Mouse (Mus musculus) forebrain, embryonic 15.5 days (tissue): ENCODE measurements at regions not wholly inside any gene's neighbourhood (a gene's known extent, or its start where the extent isn't known, plus 50 kb on each side); places are given as distances from the start of the nearest gene placed in this dataset.
A peak's percentile ranks its signal among the peaks of the same experiment; 100 is the strongest.

Source experiments
- ATAC-seq: fragments of 200-750 bp; cut with Nextera tagmentation; replicated peaks from 2 replicates; pipeline ENCODE4 v1.8.0; 2017; ENCODE audit warnings: mild to moderate bottlenecking, moderate TSS enrichment, moderate library complexity
- H3K27ac ChIP-seq: fragments of 300-500 bp; sonication (generic); replicated peaks from 2 replicates; pipeline ENCODE4 v1.5.1; 2015; ENCODE audit warnings: mild to moderate bottlenecking, inconsistent platforms
- H3K27me3 ChIP-seq: fragments of 300-500 bp; sonication (generic); 2 replicates; pipeline ENCODE4 v1.6.1; 2015; ENCODE audit warnings: inconsistent platforms
- H3K36me3 ChIP-seq: fragments of 300-500 bp; sonication (generic); 2 replicates; pipeline ENCODE4 v1.6.1; 2015; ENCODE audit warnings: mild to moderate bottlenecking, inconsistent platforms
- H3K4me1 ChIP-seq: fragments of 300-500 bp; sonication (generic); 2 replicates; pipeline ENCODE4 v1.6.1; 2015; ENCODE audit warnings: inconsistent platforms
- H3K4me2 ChIP-seq: fragments of 300-500 bp; sonication (generic); replicated peaks from 2 replicates; pipeline ENCODE4 v1.6.1; 2015; ENCODE audit warnings: mild to moderate bottlenecking, inconsistent platforms
- H3K4me3 ChIP-seq: fragments of 300-500 bp; sonication (generic); 2 replicates; pipeline ENCODE4 v1.5.1; 2015; ENCODE audit warnings: mild to moderate bottlenecking, inconsistent platforms
- H3K9ac ChIP-seq: fragments of 300-500 bp; sonication (generic); replicated peaks from 2 replicates; pipeline ENCODE4 v1.6.1; 2015; ENCODE audit warnings: mild to moderate bottlenecking, inconsistent platforms
- H3K9me3 ChIP-seq: fragments of 300-500 bp; sonication (generic); 2 replicates; pipeline ENCODE4 v1.6.1; 2016; ENCODE audit warnings: inconsistent platforms
- WGBS: fragments of 180-500 bp; shearing (Covaris S2); methylation state at CpG from one replicate; pipeline ENCODE4 v1.1.7; 2015; ENCODE audit warnings: mixed read lengths; 5-methylcytosine and 5-hydroxymethylcytosine counted together

DNA sequence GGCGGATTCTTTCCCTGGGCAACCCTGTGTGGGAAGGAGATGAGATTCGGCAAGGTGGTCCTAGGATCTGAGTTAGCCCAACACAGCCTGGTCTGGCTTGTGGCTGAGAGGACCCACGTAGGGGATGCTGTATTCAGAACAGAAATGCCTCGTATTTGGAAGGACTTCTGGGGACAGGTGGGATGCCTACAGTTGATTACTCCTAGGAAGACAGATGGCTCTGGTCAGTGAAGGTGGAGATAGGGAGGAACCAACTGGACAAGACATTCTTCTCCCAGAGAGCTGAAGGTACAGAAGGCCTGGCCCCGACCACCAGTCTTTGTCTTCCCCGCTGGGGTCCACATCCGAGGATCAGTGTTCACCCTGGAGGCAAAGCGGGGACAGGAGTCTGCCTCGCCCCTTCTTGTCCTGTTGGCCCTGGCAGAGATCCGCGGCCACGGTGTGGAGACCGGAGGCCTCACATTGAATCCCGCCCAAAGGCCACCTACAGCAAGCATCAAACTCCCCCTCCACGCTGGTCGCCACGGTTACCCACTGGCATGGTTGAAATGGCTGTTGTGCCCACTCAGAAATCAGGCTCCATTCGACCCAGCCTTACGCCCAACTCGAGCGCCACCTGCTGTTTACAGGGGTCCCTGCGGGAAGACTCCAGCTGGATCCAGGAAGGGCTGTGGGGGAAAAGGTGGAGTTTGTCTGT, 182.4 kb downstream of the Cdc5l start:
- WGBS = 24% methylated on average over 22 of the region's 22 CpGs
- Histone ChIP-seq H3K27me3 (no peaks in the 10 kb centered on the region), H3K36me3 (no peaks in the 10 kb centered on the region), H3K27ac (no peak overlapping the region), H3K4me2 (peak overlapping the region; percentile 33), H3K9me3 (no peaks in the 10 kb centered on the region), H3K4me3 (peak overlapping the region; percentile 19; the same call in 1 of the 2 replicates), H3K4me1 (no peaks in the 10 kb centered on the region), H3K9ac (no peak overlapping the region)
- peak; percentile 76 for ATAC-seq

DNA sequence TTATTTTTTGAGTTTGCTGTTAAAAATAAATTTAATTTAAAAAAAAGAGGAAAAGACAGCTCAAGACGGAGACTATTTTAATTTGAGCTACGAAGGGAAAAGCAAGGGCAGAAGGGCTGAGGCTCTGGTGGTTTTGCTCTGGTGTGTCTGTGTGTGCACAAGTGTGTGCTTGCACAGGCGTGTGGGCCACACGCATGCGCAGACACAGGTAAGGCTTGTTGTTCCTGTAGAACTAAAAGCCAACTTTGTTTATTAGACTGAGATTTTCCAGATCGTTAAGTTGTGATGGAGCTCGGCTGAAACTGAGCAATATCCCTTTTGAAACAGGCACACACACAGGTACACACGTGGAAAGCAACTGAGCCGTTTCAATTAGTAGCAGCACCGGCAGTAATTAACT, 183.1 kb downstream of the Cdc5l start:
- WGBS = 60% methylated on average over 10 of the region's 10 CpGs
- no peak for ATAC-seq
- no peak overlapping the region for H3K4me2 ChIP-seq
- H3K9ac ChIP-seq = no peak overlapping the region
- no peaks in the 10 kb centered on the region for H3K36me3 ChIP-seq
- H3K27ac ChIP-seq = no peak overlapping the region
- no peaks in the 10 kb centered on the region for H3K4me1 ChIP-seq
- no peaks in the 10 kb centered on the region for H3K9me3 ChIP-seq
- H3K27me3 ChIP-seq = no peaks in the 10 kb centered on the region
- no peak overlapping the region for H3K4me3 ChIP-seq

DNA sequence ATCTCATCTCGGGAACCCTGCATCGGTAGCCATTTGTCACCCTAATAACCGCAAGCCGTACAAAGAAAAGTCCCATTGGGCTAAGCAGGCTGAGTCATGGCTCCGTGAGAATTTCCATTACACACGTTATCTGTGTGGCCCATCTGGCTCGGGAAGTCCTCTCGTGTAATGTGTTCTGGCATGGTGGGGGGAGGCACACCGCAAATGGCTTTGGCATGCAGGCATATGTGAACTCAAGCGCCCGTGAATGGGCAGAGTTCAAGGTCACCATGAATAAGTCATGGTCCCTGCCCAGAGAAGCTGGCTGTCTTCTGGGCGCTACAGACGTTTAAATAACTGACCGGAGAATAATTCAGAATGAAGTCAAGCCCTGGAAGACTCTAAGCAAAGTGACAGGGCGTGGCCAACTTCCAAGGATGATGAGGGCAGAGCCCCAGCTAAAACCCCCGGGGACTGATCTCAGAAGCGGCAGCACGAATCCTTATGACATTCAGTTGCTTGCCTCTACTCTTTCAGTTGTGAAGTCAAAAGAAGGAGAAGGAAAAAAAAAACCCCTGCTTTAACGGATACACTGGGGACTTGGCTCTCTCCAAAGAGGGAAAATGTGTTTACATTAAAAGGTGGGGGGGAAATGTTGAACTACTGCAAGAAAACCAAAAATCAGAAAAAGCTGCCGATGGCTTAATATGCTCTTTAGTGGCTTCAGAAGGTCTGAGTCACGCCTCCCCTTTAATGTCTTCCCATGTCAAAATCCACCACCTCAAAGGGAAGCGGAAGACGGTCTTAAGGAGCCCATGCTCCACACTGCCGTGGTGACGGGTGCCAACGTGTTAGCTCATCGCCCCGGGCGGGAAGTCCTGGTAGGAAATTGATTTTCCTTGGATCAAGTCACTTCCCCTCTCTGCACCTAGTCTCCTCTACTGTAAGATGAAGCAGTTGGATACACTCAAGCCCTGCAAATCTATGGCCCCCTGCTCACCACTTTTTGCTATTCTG, 186.1 kb downstream of the Cdc5l start:
- H3K4me3 ChIP-seq = no peak overlapping the region
- H3K4me2 ChIP-seq = no peak overlapping the region
- H3K27ac ChIP-seq = no peak overlapping the region
- H3K4me1 ChIP-seq = no peaks in the 10 kb centered on the region
- 88% methylated on average over 29 of the region's 29 CpGs for WGBS
- no peaks in the 10 kb centered on the region for H3K9me3 ChIP-seq
- H3K9ac ChIP-seq = no peak overlapping the region
- ATAC-seq = no peak
- H3K36me3 ChIP-seq = no peaks in the 10 kb centered on the region
- H3K27me3 ChIP-seq = no peaks in the 10 kb centered on the region

DNA sequence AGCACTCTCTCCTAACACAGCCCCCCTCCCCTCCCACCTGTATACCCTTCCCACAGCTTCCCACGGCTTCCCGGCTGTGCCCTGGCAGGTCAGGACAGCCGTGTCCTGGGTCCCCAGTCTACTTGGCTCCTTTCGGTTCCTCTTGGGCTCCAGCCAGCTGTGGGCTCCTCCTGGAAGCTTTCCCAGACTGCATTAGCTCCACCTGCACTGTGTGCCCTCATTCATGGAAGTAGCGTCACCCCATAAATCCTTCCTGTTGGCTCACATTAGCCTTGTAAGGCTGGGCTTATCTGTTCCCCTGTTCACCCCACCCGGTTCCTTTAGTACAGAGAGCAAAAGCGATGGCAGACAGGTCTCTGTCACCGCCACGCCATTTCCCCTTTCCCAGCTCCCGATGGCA, 188.7 kb downstream of the Cdc5l start:
- no peaks in the 10 kb centered on the region for H3K9me3 ChIP-seq
- ATAC-seq = peak; percentile 51; the same call in 1 of the 2 replicates
- 70% methylated on average over 10 of the region's 10 CpGs for WGBS
- H3K9ac ChIP-seq = no peak overlapping the region
- H3K27ac ChIP-seq = no peak overlapping the region
- H3K36me3 ChIP-seq = no peaks in the 10 kb centered on the region
- H3K4me1 ChIP-seq = no peaks in the 10 kb centered on the region
- no peaks in the 10 kb centered on the region for H3K27me3 ChIP-seq
- H3K4me3 ChIP-seq = no peak overlapping the region
- H3K4me2 ChIP-seq = no peak overlapping the region

DNA sequence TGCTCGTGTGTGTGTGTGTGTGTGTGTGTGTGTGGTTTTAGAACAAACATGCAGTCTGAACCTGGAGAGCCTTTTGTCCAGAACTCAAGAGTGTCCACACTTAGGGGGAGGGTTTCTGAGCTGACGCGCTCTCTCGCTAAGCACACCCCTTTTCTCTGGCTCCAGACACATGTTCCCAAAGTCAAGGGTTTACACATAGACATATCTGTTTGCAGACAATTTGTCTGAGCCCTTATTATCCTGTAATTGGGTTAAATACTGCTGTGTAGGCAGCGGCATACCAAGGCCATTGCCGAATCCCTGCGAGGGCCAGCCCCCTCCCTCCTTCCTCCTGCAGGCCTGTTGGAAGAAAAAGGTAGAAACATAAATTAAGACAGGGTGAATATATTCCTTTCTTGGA, 190.4 kb downstream of the Cdc5l start:
- H3K27ac ChIP-seq = no peak overlapping the region
- no peak overlapping the region for H3K4me3 ChIP-seq
- H3K27me3 ChIP-seq = no peaks in the 10 kb centered on the region
- H3K4me1 ChIP-seq = no peaks in the 10 kb centered on the region
- ATAC-seq = no peak
- H3K4me2 ChIP-seq = no peak overlapping the region
- 50% methylated on average over 7 of the region's 7 CpGs for WGBS
- H3K36me3 ChIP-seq = no peaks in the 10 kb centered on the region
- H3K9me3 ChIP-seq = no peaks in the 10 kb centered on the region
- no peak overlapping the region for H3K9ac ChIP-seq

DNA sequence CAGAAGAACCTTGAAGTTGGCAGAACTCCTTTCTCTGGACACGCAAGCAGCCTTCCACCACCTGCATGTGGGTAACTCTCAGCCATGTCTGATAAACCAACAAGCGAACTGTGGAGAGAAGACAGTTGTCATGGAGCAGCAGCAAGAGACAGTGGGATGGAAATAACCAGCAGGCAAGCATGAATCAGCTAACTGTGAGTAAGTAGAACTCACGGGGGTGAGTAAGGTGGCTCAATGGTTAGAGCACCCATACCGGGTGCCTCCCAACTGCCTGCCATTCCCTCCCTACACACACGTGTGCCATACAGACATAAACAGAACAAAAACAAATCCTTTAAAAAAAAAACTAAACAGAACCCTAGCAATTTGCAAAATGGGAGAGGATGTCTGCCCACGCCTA, 191.5 kb downstream of the Cdc5l start:
- no peak overlapping the region for H3K9ac ChIP-seq
- no peaks in the 10 kb centered on the region for H3K9me3 ChIP-seq
- H3K4me1 ChIP-seq = no peaks in the 10 kb centered on the region
- no peak overlapping the region for H3K4me3 ChIP-seq
- H3K27me3 ChIP-seq = no peaks in the 10 kb centered on the region
- WGBS = 90% methylated on average over 6 of the region's 6 CpGs
- no peak for ATAC-seq
- no peaks in the 10 kb centered on the region for H3K36me3 ChIP-seq
- no peak overlapping the region for H3K4me2 ChIP-seq
- H3K27ac ChIP-seq = no peak overlapping the region

DNA sequence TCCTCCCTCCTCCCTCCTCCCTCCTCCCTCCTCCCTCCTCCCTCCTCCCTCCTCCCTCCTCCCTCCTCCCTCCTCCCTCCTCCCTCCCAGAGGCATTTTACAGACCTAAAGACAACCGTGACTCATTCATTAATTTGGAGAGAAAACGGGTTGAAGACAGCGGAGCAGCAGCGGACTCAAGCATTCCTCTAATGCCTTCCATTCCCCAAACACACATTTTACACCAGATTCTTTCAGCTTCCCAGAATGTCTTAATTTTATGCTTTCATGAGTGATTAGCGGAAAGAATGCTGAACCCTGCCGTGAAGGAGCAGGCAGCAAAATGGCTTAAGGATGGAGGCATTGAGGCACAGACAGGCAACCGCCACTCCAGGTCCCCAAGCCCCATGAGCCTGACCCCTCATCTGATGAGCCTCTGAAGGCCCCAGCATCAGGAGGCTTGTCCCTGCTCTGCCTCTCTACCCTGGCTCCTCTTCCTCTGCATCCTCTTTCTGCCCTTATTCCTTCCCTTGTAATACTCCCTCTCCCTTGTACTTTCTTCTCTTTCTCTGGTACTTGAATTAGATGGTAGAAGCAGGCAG, 192.5 kb downstream of the Cdc5l start:
- Histone ChIP-seq H3K9me3 (no peaks in the 10 kb centered on the region), H3K36me3 (no peaks in the 10 kb centered on the region), H3K9ac (no peak overlapping the region), H3K4me1 (no peaks in the 10 kb centered on the region), H3K27me3 (no peaks in the 10 kb centered on the region), H3K4me2 (no peak overlapping the region), H3K27ac (no peak overlapping the region), H3K4me3 (no peak overlapping the region)
- 29% methylated on average over 7 of the region's 7 CpGs for WGBS
- ATAC-seq = no peak

DNA sequence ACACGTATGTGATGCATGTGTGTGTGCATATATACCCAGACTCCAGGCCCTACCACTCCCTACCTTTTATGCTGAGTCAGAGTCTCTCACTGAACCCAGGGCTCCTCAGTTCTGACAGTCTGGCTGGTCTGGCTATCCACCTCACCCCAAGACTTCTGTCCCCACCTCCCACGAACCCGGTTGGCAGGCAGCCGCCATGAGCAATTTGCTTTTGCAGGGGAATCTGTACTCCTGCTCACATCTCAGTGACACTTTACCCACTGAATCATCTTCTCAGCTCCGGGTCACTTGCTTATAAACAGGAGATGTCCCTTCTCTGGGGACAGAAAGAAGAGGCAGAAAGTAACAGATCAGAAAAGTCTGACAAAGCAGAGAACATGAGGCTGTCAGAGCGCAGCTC, 193.0 kb downstream of the Cdc5l start:
- 71% methylated on average over 6 of the region's 6 CpGs for WGBS
- no peaks in the 10 kb centered on the region for H3K27me3 ChIP-seq
- no peaks in the 10 kb centered on the region for H3K9me3 ChIP-seq
- no peaks in the 10 kb centered on the region for H3K4me1 ChIP-seq
- no peaks in the 10 kb centered on the region for H3K36me3 ChIP-seq
- H3K9ac ChIP-seq = no peak overlapping the region
- no peak overlapping the region for H3K4me2 ChIP-seq
- no peak overlapping the region for H3K27ac ChIP-seq
- no peak for ATAC-seq
- H3K4me3 ChIP-seq = no peak overlapping the region

DNA sequence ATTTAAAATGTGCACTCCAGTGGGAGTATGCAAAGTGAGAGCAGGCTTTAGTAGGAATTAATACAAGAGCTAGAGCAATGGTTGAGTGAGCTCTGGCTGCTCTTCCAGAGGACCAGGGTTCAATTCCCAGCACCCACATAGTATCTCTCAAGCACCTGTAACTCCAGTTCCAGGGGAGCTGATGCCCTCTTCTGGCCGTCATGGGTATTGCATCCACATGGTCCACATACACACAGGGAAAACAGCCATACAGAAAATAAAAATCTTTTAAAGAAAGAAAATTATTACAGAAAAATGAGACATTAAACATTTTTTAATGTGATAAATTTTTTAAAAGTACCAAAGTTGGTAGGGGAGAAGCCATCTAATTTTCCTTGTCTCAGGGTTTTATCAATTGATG, 196.3 kb downstream of the Cdc5l start:
- Histone ChIP-seq H3K4me1 (no peaks in the 10 kb centered on the region), H3K4me3 (no peak overlapping the region), H3K27me3 (no peaks in the 10 kb centered on the region), H3K4me2 (no peak overlapping the region), H3K9me3 (no peaks in the 10 kb centered on the region), H3K36me3 (no peaks in the 10 kb centered on the region), H3K9ac (no peak overlapping the region), H3K27ac (no peak overlapping the region)
- 79% methylated on average over 1 of the region's 1 CpGs for WGBS
- ATAC-seq = no peak

DNA sequence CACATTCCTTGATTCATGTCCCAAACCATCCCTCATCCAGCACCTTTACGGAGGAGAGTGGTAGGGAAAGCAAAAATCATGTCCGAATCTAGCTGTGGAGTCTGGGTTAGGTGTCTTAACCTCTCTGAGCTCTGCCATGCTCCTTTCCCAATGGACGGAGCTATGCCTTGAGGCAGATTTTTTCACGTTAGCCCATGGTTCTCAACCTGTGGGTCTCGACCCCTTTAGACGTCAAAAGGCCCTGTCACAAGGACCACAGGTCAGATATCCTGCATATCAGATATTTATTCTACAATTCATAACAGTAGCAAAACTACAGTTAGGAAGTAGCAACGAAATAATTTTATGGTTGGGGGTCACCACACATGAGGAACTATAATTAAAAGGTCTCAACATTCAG, 198.1 kb downstream of the Cdc5l start:
- no peaks in the 10 kb centered on the region for H3K36me3 ChIP-seq
- no peak overlapping the region for H3K4me3 ChIP-seq
- ATAC-seq = no peak
- H3K4me1 ChIP-seq = no peaks in the 10 kb centered on the region
- H3K9me3 ChIP-seq = no peaks in the 10 kb centered on the region
- H3K9ac ChIP-seq = no peak overlapping the region
- no peaks in the 10 kb centered on the region for H3K27me3 ChIP-seq
- H3K4me2 ChIP-seq = no peak overlapping the region
- no peak overlapping the region for H3K27ac ChIP-seq
- WGBS = 86% methylated on average over 7 of the region's 7 CpGs

DNA sequence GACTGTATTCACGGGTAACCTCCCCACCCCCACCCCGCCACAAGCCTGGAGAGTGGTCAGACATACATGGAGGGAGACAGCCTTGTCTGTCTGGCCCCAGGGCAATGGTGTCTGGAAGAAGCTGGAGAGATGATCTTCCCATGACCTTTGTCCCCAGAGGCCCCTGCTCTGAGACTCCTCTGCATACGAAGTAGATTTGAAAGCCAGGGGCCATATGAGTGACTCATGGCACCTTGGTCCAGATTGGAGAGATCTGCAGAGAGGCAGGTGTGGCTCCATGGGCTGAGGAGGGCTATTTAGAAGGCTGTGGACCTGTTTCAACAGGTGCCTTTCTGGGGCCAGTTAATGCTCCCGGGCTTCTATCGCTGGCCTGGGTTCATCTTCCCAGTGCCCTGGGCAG, 200.7 kb downstream of the Cdc5l start:
- no peak for ATAC-seq
- no peaks in the 10 kb centered on the region for H3K27me3 ChIP-seq
- H3K4me3 ChIP-seq = no peak overlapping the region
- H3K9me3 ChIP-seq = no peaks in the 10 kb centered on the region
- H3K27ac ChIP-seq = no peak overlapping the region
- H3K9ac ChIP-seq = no peak overlapping the region
- H3K36me3 ChIP-seq = no peaks in the 10 kb centered on the region
- 87% methylated on average over 5 of the region's 5 CpGs for WGBS
- no peak overlapping the region for H3K4me2 ChIP-seq
- no peaks in the 10 kb centered on the region for H3K4me1 ChIP-seq

DNA sequence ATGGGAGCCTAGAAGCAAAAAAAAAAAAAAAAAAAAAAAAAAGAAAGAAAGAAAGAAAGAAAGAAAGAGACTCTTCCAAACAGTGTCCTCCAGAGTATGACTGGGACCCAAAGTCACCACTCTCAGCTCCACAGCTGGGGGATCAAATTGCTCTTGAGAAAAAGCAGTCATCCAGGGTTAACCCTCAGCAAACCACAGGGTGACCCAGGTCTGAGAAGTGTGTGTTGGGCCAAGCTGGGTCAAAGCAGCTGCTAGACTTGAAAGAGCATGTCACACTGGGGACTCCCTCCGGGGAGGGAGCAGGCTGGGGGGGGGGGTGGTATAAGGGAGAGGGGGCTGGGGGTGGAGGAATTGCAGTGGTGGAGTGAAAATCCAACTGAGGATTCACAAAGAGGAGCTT, 206.3 kb downstream of the Cdc5l start:
- no peaks in the 10 kb centered on the region for H3K4me1 ChIP-seq
- no peaks in the 10 kb centered on the region for H3K27me3 ChIP-seq
- H3K9ac ChIP-seq = no peak overlapping the region
- no peaks in the 10 kb centered on the region for H3K9me3 ChIP-seq
- H3K4me2 ChIP-seq = no peak overlapping the region
- no peak for ATAC-seq
- no peaks in the 10 kb centered on the region for H3K36me3 ChIP-seq
- 13% methylated on average over 1 of the region's 1 CpGs for WGBS
- H3K27ac ChIP-seq = no peak overlapping the region
- H3K4me3 ChIP-seq = no peak overlapping the region
